Mouse (Mus musculus) frontal cortex, postnatal 10 days (tissue): ENCODE data around the gene Rgs9bp.

Experiments used
- DNase-seq, 2 experiments: peaks; one replicate each; pipeline ENCODE4 v3.0.0; 2022; ENCODE audit warnings: low spot score in 2 of 2, mixed read lengths in 1 of 2

Gene Rgs9bp

DNA sequence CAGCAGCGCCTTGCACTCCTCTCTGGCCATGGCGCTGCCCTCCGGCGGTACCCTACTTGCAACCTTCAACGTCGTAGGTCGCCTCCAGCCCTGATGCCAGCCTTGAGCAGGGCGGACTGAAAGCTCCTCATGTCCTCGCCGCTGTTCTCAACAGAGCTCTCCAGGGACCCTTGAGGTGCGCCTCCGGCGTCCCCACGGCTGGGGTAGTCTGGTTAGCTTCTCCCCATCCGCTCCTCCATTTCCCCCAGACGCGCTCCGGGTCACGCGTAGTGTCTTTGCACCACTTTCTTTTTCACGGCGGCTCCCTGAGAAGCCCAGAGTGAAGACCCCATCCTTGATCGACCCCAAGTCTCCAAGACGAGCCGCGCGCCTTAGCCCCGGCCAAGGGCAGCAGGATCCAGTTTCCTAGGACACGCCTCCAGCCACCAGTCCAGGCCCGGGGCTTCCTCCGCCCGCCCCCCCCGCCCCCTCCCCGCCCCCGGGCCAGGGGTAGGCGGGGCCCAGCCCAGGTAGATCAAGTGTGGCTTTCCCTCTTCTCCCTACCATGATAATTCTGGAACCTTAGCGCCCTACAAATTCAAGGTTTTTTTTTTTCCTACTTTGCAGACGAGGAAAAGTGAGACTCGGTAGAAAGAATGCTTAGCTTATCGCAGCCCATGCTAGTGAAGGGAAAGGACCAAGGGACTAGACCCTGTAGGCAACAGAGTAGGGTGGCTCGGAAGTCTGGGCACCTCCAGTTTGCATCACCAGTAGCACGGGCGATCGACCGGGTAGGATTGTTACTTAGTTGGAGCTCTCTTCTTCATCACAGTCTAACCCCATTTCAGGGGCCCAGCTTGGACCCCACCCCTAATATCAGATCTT is at the start of gene Rgs9bp:
Rgs9bp (minus strand) TSS at position 392 of the 864 bp plus-strand sequence.
- DNase-seq, result peak in 1 of 2 experiments; percentile 11

DNA sequence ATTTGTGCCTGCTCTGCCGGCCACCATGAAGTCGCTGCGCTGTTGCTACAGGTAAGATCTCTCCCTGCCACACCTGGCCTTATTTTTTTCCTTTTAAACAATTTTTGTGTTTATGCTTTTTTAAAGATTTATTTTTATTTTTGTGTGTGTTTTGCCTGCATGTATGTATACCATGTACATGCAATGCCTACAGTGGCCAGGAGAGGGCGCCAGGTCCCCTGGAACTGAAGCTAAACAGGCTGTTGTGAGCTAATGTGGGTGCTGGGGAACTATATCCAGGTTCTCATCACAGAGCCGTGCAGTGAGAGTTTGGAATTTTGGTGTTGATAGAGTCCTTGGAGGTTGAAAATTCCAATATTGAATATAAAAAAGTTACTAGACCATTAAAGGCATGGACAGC is 43.1 kb upstream of the Rgs9bp start:
- no peak for DNase-seq

DNA sequence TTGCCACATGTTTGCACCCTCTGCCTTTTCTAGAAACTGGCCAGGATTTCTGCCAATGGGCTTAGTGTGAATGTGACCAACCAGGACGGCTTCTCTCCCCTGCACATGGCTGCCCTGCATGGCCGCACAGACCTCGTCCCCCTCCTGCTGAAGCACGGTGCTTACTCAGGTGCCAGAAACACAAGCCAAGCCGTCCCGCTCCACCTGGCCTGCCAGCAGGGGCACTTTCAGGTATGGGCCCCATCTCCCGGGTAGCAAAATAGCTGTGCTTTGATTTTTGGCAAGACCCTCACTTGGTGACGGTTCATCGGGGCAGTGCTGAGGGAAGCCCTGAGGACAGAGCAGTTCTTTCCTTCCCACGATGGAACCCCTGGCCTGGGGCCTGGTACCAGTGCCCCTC is 42.0 kb upstream of the Rgs9bp start:
- no peak for DNase-seq

DNA sequence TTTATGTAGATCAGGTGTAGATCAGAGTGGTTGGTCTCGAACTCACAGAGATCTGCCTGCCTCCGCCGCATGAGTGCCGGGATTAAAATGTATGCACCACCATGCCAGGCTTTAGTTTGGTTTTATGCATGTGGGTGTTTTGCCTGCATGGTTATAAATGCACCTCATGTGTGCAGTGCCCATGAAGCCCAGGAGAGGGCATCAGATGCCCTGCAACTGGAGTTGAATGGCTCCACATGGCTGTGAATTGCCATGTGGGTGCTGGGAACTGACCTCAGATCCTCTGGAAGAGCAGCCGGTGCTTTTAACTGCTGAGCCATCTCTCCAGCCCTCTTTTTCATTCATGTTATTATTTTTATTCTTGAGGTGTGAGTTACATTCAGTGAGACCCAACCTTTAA is 40.7 kb upstream of the Rgs9bp start:
- DNase-seq, result no peak

DNA sequence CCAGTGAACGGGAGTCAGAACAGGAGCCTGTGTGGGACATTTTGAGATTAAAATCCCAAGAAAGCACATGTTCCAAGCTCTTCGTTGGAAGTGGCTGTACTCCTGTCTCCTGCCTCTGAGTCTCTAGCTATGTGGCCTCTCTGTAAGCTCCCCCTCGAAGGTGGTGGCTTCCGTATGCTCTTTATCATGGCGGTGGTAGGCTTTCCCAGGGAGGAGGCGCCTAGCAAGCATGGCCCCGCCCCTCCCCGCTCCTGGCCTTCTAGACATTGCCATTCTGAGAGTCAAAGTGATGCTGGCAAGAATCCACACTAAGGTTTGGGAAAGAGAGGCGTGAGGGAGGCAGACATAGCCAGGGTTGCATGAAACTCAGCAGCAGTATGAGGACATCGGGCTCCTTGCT is 37.2 kb upstream of the Rgs9bp start:
- DNase-seq, result no peak

DNA sequence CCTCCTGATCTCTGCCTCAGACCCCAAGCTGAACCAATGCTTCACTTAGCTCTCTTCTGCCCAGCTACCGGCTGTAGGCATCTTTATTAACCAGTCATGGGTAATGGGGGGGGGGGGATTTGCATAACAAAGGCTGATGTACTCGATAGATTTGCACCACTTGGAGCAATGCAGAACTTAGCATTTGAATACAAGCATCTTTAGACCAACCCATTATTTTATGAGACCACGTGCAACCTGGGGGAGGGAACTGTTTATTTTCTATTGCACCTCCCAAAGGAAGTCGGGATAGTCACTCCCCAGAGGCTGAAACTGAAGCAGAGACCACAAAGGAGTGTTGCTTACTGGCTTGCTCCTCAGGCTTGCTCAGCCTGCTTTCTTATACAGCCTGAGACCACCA is 32.1 kb upstream of the Rgs9bp start:
- DNase-seq, result no peak

DNA sequence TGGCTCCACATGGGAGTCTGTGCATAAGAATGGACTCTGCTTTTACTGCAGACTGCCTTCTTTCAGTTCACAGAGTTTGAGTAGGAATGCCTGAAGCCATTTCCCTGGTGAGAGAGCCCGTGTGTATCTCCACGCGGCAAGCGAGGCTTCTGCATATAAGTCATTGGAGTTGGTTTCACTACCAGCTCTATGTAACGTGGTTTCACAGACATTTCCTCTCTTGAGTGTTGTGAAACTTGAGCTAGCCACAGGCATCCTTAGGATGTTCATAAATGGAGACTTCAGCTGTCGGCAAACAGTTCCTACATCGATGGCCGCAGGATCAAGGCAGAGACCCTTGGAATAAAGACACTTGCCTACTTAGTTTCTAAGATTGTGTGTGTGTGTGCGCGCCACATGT is 23.9 kb upstream of the Rgs9bp start:
- DNase-seq, result no peak

DNA sequence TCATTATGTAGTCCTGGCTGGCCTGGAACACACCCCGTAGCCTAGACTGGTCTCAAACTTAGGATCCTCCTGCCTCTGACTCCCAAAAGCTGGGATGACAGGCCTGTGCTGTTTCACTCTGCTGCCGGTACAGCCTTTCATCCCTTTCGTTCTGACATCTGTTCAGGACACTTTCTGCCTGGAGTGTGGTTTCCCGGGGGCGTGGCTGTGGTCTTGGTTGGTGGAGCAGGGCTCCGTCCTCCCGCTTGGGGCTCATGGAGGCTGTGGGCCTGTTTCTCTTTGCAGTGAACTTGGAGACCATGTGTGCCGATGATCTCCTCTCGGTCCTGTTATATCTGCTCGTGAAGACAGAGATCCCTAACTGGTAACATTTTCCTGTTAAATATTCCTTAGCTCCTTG is 21.4 kb upstream of the Rgs9bp start:
- DNase-seq, result no peak

DNA sequence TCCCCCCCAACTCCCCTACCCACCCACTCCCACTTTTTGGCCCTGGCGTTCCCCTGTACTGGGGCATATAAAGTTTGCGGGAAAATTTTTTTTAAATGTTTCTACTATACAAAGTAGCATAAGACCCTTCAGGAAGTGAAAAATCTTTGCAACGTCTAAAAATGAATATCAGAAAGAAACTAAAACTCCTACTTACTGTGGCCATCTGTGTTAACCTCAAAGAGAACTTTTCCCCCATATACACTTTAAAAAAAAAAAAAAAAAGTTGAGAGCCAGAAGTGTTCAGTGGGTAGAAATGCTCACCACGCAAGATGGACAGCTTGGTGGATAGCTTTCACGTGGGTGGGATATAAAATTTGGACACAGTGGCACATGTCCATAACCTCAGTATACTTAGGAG is 17.4 kb upstream of the Rgs9bp start:
- no peak for DNase-seq

DNA sequence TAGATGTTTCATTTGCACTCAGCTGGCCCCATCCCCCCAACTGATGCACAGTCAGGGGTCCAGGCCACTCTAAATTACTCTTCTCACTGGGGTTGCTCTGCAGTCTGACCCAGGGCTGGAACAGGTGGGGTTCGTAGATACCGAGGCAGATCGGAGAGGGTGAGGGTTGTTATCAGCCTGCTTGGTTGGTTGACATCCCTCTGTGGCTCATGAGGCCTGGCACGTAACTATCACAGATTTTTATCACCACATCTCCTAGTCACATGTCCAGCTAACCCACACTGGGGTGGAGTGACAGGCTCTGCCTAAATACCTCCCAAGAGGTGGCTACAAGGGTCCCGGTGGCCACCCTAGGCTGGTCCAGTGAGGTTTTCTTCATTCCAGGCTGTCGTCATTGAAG is 15.7 kb upstream of the Rgs9bp start:
- DNase-seq, result no peak

DNA sequence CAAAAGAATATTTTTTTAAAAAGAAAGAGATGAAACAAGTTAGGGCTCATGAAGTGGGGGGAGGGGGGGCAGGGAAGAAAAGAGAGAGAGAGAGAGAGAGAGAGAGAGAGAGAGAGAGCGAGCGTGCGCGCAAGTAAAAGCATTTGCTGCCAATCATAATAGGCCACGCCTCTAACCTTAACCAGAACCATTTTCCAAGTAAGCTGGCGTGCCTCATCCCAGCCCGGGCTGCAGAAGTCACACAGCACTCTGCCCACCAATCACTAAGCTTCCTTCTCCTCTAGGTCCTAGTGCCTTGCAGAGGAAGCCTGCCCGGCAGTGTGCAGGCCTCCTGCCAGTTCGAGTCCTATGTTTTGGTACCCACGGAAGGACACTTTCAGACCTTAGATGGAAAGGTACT is 14.6 kb upstream of the Rgs9bp start:
- no peak for DNase-seq

DNA sequence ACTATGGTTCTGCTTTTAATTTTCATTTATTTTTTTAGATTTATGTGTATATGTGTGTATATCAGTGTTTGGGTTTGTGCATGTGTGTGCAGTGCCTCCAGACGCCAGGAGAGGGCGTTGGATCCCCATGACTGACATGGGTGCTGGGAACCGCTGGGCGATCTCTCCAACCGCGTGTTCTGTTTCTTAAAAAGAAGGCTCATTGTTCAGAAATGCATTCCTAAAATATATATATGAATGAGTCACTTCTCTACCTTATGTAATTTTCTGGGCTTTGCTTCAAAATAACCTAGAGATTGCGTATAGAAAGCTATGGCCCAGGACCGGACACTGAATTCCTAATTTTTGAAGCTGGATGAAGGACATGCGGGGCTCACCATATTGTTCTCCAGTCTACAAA is 14.1 kb upstream of the Rgs9bp start:
- DNase-seq, result no peak

DNA sequence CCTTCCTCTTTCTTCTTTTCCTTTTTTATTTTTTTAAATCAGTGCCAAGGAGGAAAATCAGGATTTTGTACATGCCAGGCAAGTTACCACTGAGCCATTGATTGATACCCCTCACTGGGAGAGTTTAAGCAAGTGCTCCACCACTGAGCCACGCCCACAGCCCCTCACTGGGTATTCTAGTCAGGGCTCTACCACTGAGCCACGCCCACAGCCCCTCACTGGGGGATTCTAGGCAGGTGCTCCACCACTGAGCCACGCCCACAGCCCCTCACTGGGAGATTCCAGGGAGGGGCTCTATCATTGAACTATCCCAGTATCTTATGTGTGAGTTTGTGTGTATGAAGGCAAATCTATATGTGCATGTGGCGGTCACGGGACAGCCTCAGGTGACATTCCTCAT is 8.9 kb upstream of the Rgs9bp start:
- no peak for DNase-seq

DNA sequence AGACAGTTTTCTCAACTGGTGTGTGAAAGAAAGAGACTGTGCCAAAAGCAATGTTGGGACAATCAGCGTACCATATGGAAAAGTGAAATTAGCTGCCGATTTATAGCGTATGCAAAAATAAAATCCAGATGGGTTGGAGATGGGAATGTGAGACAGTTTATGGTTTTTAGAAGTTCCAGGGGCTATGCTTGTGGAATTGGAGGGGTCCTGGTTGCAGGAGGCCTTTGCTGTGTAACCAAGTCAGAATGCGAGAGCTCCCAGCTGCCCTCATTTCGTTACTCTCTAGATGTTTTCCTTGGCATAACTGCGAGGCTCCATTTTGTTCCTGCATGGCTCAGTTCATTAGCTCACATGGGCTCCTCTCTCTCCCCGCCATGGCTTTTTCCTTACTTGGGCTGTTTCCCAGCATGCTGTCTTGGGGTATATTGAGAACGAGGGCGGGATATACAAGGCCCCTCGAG is 5.4 kb upstream of the Rgs9bp start:
- DNase-seq, result no peak

DNA sequence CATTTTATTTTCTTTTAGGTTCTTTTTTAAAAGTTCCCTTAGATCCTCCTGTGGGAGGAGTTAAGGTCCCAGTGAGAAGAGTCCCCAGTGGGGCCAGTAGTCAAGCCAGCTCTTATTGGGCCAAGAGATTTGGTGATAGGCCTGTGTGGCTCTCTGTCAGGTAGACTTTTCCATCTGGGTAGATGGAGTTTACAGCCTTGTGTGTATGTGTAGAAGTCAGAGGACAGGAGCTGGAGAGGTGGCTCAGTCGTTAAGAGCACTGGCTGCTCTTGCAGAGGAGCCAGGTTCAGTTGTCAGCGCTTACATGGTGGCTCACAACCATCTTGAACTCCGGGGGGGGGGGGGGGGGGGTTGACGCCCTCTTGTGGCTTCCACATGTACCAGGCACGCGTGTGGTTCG is 4.1 kb upstream of the Rgs9bp start:
- no peak for DNase-seq

DNA sequence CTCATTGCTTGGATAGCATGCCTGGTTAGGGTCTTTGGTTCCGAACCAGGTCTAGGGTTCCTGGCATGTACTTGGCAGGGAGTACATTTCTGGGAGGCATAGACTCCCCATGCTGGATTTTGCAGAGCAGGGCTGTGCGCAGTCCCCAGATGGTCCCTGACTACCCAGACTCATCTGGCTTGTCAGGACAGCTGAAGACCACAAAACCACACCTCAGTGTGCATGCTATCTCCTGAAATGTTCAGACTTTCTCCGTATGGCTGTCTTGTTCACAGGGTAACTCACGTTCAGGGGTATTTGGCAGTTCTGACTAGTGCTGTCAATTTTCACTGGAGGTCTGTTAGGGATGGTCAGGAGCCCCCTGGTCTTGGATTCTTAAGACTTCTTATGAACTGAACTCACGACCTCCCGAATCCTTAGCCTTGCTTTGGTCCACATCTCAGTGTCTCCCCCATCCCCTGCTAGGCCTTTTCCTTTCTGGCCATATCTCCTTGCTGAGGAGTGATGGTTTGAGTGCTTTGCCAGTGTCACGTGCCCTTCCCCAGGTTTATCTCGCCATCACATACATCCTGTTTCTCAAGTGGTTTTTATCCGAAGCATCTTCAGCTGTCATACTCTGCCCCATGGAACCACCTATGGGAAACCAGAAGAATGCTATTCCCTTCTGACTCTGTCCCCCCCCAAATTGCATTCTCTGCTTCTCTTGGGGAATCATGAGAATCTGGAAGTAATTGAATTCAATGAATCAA is 3.5 kb upstream of the Rgs9bp start:
- DNase-seq, result no peak

DNA sequence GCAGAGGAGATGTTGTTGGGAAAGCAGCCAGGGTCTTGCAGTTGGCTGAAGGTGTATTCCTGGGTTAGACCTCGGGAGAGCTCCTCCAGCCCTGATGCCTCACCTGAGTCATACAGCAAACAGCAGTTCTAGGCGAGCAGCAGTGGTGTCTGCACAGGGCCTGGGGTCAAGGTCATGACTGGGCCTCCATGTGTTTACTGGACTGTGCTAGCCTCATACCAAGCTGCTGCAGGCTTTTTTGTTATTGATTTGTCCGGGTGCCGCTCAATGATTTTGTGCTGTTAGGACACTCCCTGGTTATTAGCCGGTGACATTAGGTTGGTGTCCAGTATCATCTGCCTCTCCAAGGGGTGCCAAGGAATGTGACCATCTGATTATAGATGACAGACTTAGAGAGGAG is 2.3 kb upstream of the Rgs9bp start:
- no peak for DNase-seq

DNA sequence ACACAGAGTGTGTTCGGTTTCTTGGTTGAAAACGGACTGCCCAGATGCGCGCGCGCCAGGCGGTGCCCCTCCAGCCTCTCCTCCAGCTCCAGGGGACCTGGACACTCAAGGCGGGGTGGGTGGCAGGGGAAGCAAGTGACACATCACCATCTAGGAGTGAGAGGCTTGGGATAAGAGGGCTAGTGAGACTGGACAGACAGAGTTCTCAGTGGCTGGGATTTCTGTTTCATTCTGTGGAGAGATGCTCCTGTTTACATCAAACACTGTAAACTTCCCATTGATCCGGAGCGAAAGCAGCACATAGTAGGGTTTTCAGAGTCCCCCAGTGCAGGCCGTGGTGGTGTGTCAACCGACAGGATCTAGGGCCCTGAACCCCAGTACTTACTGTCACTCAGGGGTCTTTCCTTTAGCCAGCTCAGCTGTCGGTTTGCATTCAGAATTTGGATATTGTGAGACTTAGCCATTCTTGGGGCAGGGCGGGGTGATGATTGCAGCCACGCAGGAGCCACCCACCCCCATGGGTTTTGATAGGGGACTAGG is 1.6 kb upstream of the Rgs9bp start:
- peak in 1 of 2 experiments; percentile 16 for DNase-seq

DNA sequence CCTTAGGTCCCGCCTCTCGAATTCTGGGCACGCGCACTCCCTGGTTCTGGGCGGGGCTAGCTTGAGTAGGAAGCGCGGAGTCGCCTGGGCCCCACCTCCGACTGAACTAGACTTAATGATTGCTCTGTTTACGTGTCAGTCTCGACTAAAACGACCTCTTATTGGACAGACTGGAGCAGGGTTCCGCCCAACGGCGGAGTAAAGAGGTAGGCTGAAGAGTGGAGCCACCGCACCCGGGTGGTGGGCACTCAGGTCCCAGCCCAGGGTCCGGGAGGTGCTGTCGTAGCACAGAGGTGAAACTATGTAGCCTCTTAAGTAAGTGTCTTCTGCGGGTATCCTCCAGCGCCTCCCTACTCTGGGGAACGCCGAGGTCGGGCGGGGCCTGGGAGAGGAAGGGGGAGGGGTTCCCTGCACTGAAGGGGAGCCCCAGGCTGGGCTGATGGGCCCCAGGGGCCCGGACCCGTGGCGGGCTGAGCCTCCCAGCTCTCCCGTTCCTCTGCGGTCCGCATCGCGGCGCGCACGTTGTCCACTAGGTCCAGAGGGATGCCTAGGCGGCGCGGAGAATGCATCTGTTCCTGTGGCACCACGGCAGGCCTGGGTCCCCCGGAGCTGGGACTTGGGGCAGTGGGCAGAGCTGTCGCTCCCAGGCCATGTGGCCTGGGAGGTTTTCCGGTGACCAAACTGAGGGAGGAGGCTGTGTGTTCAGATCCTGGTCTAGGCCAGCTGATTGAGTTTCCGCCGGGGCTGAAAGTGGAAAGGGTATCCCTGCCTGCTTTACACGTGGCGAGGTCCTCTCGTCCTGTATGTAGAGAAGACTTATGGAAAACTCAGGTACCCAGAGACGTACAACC is 898 bp upstream of the Rgs9bp start, which contains the start of gene Ankrd27:
Ankrd27 (plus strand) TSS at position 190 of the 851 bp plus-strand sequence.
- DNase-seq, result peak; percentile 94 to 95

DNA sequence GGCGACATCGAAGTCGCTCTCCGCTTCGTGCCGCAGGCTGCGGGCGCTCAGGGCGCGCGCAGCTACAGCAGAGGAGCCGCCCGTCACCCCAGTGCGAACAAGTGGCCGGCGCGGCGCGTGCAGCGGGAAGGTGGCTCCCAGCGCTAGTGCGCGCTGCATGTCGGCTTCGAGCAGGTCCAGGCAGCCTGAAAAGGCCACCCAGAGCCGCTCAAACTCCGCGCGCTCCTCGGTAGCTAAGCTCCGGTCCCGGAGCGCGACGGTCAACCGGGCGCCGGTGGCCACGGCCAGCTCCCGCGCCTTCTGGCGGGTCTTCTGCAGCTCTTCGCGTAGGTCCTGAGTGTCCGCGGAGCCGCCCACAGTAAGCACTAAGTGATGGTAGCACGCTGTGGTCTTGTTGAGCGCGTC is 594 bp downstream of the Rgs9bp start:
- DNase-seq, result peak in 1 of 2 experiments; percentile 25

DNA sequence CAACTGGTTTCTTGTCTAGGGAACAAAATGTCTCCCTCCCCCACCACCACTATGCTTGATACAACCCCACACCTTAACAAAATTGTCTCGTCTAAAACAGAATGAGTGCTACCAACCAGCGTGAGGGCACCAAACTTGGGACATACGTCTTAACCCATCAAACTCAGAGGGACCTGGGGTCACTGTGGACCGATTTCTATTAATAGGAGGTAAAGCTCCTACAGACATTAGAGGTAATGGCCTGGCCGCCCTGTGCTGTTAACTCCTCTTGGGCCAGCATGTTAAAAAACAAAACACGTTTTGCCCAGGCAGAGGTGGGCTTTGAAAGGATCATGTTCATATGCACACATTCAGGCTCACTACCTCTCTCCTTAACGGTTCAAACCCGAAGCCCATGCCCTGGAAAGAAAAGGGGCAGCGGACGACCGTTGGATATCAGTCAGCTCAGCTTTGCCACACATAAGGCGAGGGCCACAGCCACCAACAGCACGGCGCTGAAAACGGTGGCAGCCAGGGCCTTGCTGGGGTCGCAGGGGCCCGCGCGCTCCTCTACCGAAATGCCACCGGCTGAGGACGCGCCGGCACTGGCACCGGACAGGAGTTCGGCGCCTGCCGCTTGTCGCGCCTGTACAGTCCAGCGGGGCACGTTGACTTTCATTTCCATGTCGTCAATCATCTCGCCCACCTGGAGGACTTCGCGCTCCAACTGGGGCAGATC is 1.2 kb downstream of the Rgs9bp start:
- no peak for DNase-seq
